In genomic region chr8:72571611-72572473, GRCm38 (mm10) we compare ENCODE assay signal across 8 mouse cellular contexts. TPM values are rescaled to one million over a fixed set of nuclear protein-coding genes. Genes with fewer than 3 reads are reported as not detected.
DNase-seq lines count a peak whose midpoint lies in the region; ATAC-seq lines count a peak whose summit lies in the region.

TSS of gene Tmem38a (plus strand) at chr8:72572055.

- H3K9ac ChIP-seq in heart, embryonic 12.5 days: peak within 1 kb of the TSS; percentile 91
- H3K9ac ChIP-seq in liver, embryonic 13.5 days: peak within 1 kb of the TSS; percentile 78
- peak within 1 kb of the TSS; percentile 87 for H3K9ac ChIP-seq in stomach, embryonic 16.5 days (ENCODE audit: low read length)

- peak within 1 kb of the TSS; percentile 91 for H3K4me3 ChIP-seq in erythroblast, embryonic 14.5 days (replicated peaks)
- H3K4me3 ChIP-seq in heart, embryonic 12.5 days: peak within 1 kb of the TSS; percentile 70
- peak within 1 kb of the TSS; percentile 75 for H3K4me3 ChIP-seq in liver, embryonic 13.5 days (replicated peaks)
- peak within 1 kb of the TSS; percentile 76 for H3K4me3 ChIP-seq in stomach, embryonic 16.5 days (replicated peaks; ENCODE audit: low read length)

- no peaks in the 10 kb centered on the region for H3K9me3 ChIP-seq in erythroblast, embryonic 14.5 days (ENCODE audit: control insufficient read depth, low read length)
- H3K9me3 ChIP-seq in heart, embryonic 12.5 days (replicated peaks): no peaks in the 10 kb centered on the region
- H3K9me3 ChIP-seq in liver, embryonic 13.5 days (replicated peaks): no peaks in the 10 kb centered on the region
- no peaks in the 10 kb centered on the region for H3K9me3 ChIP-seq in stomach, embryonic 16.5 days (replicated peaks; ENCODE audit: control insufficient read depth, low read length)

- DNase-seq in CD4-positive helper T cell, adult 2 months (ENCODE audit: low read depth, low spot score): peak; percentile 75
- DNase-seq in brain, embryonic 18.5 days (ENCODE audit: low read depth, low spot score): peak; percentile 14
- DNase-seq in kidney, postnatal 10 days: peak; percentile 89
- peak; percentile 57 for DNase-seq in liver, embryonic 13.5 days
- DNase-seq in neural tube, embryonic 10.5 days (ENCODE audit: extremely low spot score, low spot score): peak; percentile 70

- peaks cover 36% of the 10 kb centered on the region for H3K4me1 ChIP-seq in erythroblast, embryonic 14.5 days (ENCODE audit: control insufficient read depth)
- peaks cover 21% of the 10 kb centered on the region for H3K4me1 ChIP-seq in heart, embryonic 12.5 days (replicated peaks)
- peaks cover 34% of the 10 kb centered on the region for H3K4me1 ChIP-seq in liver, embryonic 13.5 days (replicated peaks)
- H3K4me1 ChIP-seq in stomach, embryonic 16.5 days (ENCODE audit: control insufficient read depth, insufficient read depth, low read length): peaks cover 23% of the 10 kb centered on the region

- ATAC-seq in heart, embryonic 12.5 days (ENCODE audit: insufficient number of reproducible peaks, low FRiP score): peak; percentile 60
- no peak for ATAC-seq in liver, embryonic 13.5 days (ENCODE audit: low read depth)
- peak; percentile 26 for ATAC-seq in stomach, embryonic 16.5 days (ENCODE audit: insufficient read depth, low FRiP score)

- H3K4me2 ChIP-seq in heart, embryonic 12.5 days: peak within 1 kb of the TSS; percentile 88
- peak within 1 kb of the TSS; percentile 99 for H3K4me2 ChIP-seq in liver, embryonic 13.5 days
- H3K4me2 ChIP-seq in stomach, embryonic 16.5 days (ENCODE audit: low read depth, low read length): peak within 1 kb of the TSS; percentile 96

- H3K36me3 ChIP-seq in erythroblast, embryonic 14.5 days (ENCODE audit: control insufficient read depth): peaks cover 29% of the 10 kb centered on the region
- H3K36me3 ChIP-seq in heart, embryonic 12.5 days: peaks cover 25% of the 10 kb centered on the region
- peaks cover 30% of the 10 kb centered on the region for H3K36me3 ChIP-seq in liver, embryonic 13.5 days
- H3K36me3 ChIP-seq in stomach, embryonic 16.5 days (ENCODE audit: control insufficient read depth, insufficient read depth, low read length): peaks cover 9% of the 10 kb centered on the region

- peaks cover 11% of the 10 kb centered on the region for H3K27me3 ChIP-seq in erythroblast, embryonic 14.5 days (ENCODE audit: control insufficient read depth)
- H3K27me3 ChIP-seq in heart, embryonic 12.5 days (replicated peaks): no peaks in the 10 kb centered on the region
- H3K27me3 ChIP-seq in liver, embryonic 13.5 days: peaks cover 6% of the 10 kb centered on the region; the same call in 1 of the 2 replicates
- H3K27me3 ChIP-seq in stomach, embryonic 16.5 days (ENCODE audit: control insufficient read depth, insufficient read depth, low read length): no peaks in the 10 kb centered on the region

- peak within 1 kb of the TSS; percentile 95 for H3K27ac ChIP-seq in heart, embryonic 12.5 days (ENCODE audit: poor library complexity, severe bottlenecking)
- H3K27ac ChIP-seq in liver, embryonic 13.5 days: peak within 1 kb of the TSS; percentile 90
- peak within 1 kb of the TSS; percentile 99 for H3K27ac ChIP-seq in stomach, embryonic 16.5 days (ENCODE audit: low read length)

- under 1% methylated on average over 45 of the region's 45 CpGs for WGBS in heart, embryonic 12.5 days
- under 1% methylated on average over 45 of the region's 45 CpGs for WGBS in liver, embryonic 13.5 days (ENCODE audit: insufficient replicate concordance)
- WGBS in stomach, embryonic 16.5 days: under 1% methylated on average over 45 of the region's 45 CpGs

RNA-seq across cellular contexts. Expression of gene Tmem38a, which starts in this region (rescaled TPM):
- polyA plus RNA-seq in erythroblast, embryonic 14.5 days (2012): 0.06 and 0.14 TPM in 2 replicates
- 53.2 and 53.8 TPM in 2 replicates for polyA plus RNA-seq in heart, embryonic 12.5 days (2016; fragmentation: Nextera tagmentation; extraction: Ambion mirVana)
- polyA plus RNA-seq in liver, embryonic 13.5 days (2015; fragmentation: Nextera tagmentation; extraction: Ambion mirVana): 1.7 and 2.1 TPM in 2 replicates
- 20.9 and 36.5 TPM in 2 replicates for polyA plus RNA-seq in stomach, embryonic 16.5 days (2015; fragmentation: Nextera tagmentation; extraction: Ambion mirVana)

Comparison
In these comparisons a context has a peak if more than half of its experiments do, and no peak if none do; other contexts are left out.
1. DNase-seq: peak in every context shown above with its lines; median percentile 89 in kidney, postnatal 10 days; 75 in CD4-positive helper T cell, adult 2 months; 70 in neural tube, embryonic 10.5 days; 57 in liver, embryonic 13.5 days; 14 in brain, embryonic 18.5 days.